Mouse (Mus musculus) 3134 (cell line): ENCODE results near the gene Trim40.
A peak's percentile ranks its signal among the peaks of the same experiment; 100 is the strongest.

Experiments
- DNase-seq: peaks from one replicate; pipeline ENCODE4 v3.0.0-alpha.2; 2011; ENCODE audit warnings: low spot score; ENCODE audit not compliant: insufficient read length; ENCODE audit errors: extremely low read depth

Gene Trim40

GRCm38 (mm10) chr17:36890073-36890903 is at the start of gene Trim40:
Trim40 (minus strand) TSS chr17:36890123.
- DNase-seq = no peak

DNA sequence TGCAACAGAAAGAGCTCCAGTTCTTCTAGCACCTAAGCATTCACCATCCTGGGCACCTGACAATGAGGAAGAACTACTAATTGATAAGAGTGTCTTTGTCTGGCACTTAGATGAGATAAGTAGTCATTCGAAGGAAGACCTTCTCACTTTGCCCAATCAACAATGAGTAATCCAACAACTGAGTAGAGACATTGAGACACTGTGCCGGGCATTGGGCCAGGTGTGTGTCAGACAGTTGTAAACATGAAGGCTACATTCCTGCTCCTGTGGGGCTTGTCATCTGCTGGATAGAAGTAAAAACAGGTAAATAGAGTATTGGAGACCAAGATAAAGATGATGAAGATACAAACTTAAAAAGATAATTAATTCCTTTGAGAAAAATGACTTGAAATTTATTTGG is 48.1 kb upstream of the Trim40 start:
- DNase-seq = no peak

DNA sequence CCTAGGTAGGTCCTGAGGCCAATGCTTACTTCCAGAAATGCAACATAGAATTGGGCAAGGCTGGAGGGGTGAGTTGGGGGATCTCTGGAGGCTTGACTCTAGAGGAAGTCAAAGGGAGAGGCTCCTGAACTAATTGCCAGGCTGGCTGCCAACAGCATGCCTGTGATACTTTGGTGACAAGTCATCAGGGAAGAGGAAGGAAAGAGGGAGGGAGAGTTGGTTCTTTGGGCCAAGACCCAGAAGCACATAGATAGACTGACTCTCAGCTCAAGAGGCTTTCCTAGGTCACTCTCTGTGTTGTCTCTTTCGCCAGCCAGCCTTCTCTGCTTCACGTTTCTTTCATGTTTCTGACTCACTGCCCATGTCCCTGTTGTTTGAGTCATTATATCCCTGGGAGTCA is 41.9 kb upstream of the Trim40 start:
- peak; percentile 85 for DNase-seq

GRCm38 (mm10) chr17:36931130-36931529 is 41.2 kb upstream of the Trim40 start:
- no peak for DNase-seq

DNA sequence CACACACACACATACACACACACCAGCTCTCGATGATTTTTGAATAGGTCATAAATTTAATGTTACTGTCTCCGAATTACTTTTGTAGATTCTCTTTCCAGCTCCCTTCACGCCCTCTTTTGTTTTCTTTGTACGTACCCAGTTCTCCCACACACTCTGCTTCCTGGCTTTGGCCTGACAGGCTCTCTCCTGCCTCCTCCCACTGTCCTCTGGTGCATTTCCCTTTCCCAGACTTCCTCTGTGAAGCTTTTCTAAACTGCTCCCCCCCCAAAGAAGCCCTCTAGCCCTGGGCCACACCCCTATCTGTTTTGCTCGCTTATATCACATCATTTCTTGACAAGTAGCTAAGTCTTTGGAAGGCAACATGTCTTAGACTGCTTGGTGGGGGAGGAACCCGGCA is 40.3 kb upstream of the Trim40 start:
- no peak for DNase-seq

GRCm38 (mm10) chr17:36929236-36929932 is 39.5 kb upstream of the Trim40 start:
- no peak for DNase-seq

DNA sequence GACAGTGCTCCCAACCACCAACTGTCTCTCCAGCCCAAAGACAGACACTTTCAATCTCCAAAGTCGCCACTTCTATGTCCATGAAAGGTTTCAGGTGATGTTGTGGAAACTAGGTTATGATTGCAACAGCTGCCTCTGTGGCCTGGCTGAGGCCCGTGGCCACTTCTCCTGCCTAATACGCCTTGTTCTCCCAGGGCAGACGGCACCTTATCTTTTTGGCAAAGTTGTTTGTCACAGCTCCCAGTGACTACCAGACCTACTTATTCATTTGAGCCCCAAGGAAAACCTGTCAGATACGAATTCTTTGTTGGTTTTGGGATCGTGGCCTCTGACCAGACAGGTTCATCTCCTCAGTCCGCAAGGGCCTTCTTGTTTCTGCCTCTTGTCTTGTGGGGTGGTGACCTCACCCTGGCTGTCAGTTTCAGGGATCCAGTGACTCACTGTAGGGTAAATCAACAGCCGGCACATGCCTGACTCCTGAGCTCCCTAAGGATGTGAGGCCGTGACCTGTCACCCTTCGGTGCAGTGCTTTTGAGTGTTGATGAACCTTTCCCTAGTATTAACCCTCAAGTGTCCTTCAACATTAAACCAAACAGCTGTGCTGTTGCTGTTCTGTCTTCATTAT is 37.7 kb upstream of the Trim40 start:
- DNase-seq = peak; percentile 47

- DNase-seq = no peak
Observed at GRCm38 (mm10) chr17:36923491-36923890, 33.6 kb upstream of the Trim40 start.

- DNase-seq = no peak
Observed at GRCm38 (mm10) chr17:36922715-36923114, 32.8 kb upstream of the Trim40 start.

- DNase-seq = peak; percentile 84
Observed at GRCm38 (mm10) chr17:36920239-36920638, 30.3 kb upstream of the Trim40 start.

DNA sequence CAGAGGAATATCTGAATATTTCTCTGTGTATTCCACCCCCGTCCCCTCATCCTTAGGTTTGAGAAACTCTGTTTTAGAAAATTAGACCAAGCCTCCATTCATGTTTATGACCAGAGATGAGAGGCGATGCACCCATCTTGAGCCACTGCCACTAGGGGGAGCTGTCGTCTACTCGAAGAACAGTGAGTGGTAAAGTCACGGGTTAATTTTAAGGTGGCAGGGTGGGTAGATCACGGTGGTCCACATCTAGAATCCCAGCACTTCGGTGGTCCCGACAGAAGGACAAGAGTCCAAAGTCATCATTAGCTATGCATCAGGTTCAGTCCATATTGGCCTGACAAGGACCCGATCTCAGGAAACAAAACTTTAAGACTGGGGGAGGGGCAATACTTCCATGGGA is 25.2 kb upstream of the Trim40 start:
- DNase-seq = peak; percentile 28

DNA sequence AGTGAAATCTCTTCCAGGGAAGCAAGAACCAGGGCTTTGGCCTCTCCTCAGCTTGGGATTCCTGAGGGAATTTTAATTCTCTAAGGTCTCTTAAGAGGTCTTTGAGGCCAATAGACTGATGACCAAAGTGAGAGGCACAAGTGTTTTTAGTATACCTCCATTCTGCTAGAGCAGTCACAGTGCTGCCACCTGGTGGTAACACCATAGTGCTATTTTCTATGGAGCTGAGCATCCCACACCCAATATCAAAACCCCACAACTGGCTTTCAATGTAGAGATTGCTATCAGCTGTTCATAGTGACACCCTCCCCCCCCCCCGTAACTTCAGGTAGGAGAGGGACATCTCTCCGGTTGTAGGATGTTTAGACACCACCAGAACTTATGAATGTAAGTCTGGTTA is 24.2 kb upstream of the Trim40 start:
- no peak for DNase-seq

GRCm38 (mm10) chr17:36912031-36912430 is 22.1 kb upstream of the Trim40 start:
- no peak for DNase-seq

DNA sequence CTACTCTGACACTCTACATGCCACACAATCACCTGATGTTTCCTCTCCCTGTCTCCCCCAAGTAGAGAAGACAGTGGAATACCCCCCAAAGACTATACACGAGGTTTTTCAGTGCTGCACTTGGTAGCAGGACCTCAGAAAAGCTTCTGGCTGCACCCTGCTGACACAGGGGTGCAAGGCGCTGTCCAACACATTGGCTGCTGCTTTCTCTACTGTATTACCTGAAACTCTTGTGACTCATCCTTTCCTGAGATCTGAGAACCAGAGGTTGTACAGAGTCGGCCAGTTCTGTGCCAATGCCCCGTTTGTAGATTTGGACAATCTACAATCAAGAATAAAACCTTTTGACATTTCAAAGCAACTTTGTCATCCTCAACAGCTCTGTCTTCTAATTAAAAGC is 19.9 kb upstream of the Trim40 start:
- no peak for DNase-seq

- DNase-seq = no peak
Observed at GRCm38 (mm10) chr17:36908235-36908634, 18.3 kb upstream of the Trim40 start.

- no peak for DNase-seq
Observed at GRCm38 (mm10) chr17:36903651-36904050, 13.7 kb upstream of the Trim40 start.

DNA sequence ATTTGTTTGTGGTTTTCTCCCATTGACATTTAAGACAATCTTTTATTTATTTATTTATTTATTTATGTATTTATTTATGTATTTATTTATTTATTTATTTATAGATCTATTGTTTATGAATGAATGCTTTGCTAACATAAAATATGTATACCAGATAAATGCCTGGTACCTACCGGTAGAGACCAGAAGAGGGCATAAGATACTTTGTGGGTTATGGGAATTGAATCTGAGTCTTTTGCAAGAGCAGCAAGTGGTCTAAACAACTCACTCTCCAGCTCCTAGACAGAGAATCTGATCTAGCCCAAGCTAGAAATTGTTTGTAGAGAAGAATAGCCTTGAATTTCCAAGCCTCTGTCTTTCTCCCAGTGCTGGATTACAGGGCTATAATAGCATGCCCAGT is 10.8 kb upstream of the Trim40 start:
- no peak for DNase-seq

GRCm38 (mm10) chr17:36900001-36900400 is 10.1 kb upstream of the Trim40 start:
- DNase-seq = no peak

DNA sequence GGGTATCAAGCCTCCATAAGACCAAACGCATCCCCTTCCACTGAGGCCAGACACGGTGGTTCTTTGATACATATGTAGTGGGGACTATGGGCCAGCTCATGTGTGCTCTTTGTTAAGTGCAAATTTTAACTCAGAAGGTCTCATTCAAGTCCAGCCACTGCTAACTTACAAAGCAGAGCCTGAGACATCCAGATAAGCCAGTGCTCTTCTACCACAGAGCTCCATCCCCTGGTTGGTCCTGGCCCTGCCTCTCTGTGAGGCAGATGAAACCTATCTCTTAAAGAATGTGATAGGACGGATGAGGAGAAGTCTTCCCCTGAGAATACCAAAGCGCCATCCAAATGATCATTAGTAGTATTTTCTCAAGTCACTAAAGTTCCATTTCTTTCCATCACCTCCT is 9.5 kb upstream of the Trim40 start:
- no peak for DNase-seq

DNA sequence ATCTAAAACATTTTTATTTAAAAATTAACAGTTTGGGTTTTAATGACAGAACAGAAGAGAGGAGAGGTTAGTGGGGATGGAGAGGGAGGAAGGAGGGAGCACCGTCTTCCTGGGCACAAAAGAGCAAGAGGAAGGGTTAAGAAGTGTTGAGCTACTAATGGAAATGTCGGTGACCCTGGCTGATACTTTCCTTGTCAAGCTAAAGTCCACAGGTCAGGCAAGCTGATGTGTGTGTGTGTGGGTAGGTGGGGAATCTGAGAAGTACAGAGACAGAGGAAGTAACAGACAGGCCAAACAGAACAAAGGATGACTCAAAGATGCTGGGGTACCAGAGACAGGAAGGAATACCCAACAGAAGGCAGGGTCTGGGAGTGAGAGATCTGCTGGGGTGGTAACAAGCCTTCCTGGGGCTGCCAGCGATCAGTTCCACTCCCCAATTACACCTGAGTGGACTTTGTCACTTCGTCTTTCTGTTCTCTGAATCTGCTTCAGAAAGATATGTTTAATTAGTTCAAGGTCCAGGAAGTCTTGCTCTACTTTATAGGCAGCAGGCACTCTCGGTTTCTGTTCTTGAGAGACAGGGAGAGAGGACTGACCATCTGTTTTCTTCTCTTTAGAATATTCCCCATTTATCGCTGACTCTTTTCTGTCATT is 7.8 kb upstream of the Trim40 start, which contains the start of gene Trim31:
TSS of gene Trim31 (plus strand) at position 567 of the 654 bp plus-strand sequence.
- no peak for DNase-seq

- no peak for DNase-seq
Observed at GRCm38 (mm10) chr17:36897065-36897464, 7.1 kb upstream of the Trim40 start.
